Mouse (Mus musculus) macrophage (primary cell): ENCODE measurements at regions not wholly inside any gene's neighbourhood (a gene's known extent, or its start where the extent isn't known, plus 50 kb on each side); places are given as distances from the start of the nearest gene placed in this dataset.
"Not testable (repeated sequence)": the region's sequence is repeated elsewhere in the genome, so short reads cannot be mapped to it uniquely, and the experiment has no call there.

Experiments
- H3K27ac ChIP-seq: fragments of 350-480 bp; formaldehyde crosslinking; 2 replicates; pipeline ENCODE4 v1.9.0; 2021
- H3K36me3 ChIP-seq: fragments of 350-480 bp; formaldehyde crosslinking; 2 replicates; pipeline ENCODE4 v1.9.0; 2021; ENCODE audit errors: inconsistent target
- H3K4me3 ChIP-seq: fragments of 350-480 bp; formaldehyde crosslinking; 2 replicates; pipeline ENCODE4 v1.9.0; 2021; ENCODE audit errors: inconsistent target
- H3K79me2 ChIP-seq: fragments of 350-480 bp; formaldehyde crosslinking; 2 replicates; pipeline ENCODE4 v1.9.0; 2021; ENCODE audit errors: inconsistent target
- WGBS: methylation state at CpG from one replicate; pipeline ENCODE4 v1.1.7; 2026; ENCODE audit warnings: inconsistent platforms; ENCODE audit not compliant: missing documents; 5-methylcytosine and 5-hydroxymethylcytosine counted together

DNA sequence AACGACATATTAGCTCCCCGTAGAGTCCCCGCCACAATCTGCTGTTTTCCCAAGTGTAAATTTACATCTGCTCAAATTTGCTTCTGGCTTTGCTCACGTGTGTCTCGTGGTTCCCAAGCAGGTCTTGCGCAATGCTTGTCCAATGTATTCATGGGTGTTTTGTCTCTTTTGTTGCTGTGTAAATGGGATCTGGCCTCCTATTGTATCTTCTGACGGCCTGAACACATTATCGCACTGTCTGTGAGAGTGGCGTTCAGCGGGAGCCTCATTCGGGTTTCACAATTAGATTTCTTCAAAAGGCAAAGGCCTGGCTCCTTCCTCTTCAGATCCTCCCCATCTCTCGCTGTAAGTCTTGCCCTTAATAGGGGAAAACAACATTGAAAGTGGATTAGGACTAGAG is 274.5 kb downstream of the Fam19a5 start:
- H3K27ac ChIP-seq: no peak overlapping the region
- H3K4me3 ChIP-seq: no peak overlapping the region
- 90% methylated on average over 12 of the region's 12 CpGs for WGBS
- no peaks in the 10 kb centered on the region for H3K36me3 ChIP-seq
- H3K79me2 ChIP-seq: no peaks in the 10 kb centered on the region

DNA sequence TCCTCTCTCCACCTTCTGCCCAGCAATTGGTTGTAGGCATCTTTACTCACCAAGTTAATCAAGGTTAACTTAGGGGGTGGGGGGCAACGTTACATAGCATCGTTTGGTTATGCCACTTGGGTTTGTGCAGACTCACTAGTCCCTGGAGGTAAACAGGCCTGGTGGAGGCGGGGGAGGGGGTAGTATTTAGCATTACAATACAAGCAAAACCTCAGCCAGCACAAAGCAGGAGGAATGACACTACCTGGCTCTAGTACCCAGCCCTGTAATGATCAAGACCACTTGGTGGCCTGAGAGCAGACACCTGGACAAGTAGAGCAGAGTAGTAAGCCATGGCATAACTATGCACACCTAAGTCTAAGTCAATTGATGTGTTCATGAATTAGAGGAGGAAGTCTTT is 298.0 kb downstream of the Fam19a5 start:
- H3K27ac ChIP-seq: no peak overlapping the region
- H3K79me2 ChIP-seq: no peaks in the 10 kb centered on the region
- 58% methylated on average over 3 of the region's 3 CpGs for WGBS
- no peaks in the 10 kb centered on the region for H3K36me3 ChIP-seq
- H3K4me3 ChIP-seq: no peak overlapping the region

DNA sequence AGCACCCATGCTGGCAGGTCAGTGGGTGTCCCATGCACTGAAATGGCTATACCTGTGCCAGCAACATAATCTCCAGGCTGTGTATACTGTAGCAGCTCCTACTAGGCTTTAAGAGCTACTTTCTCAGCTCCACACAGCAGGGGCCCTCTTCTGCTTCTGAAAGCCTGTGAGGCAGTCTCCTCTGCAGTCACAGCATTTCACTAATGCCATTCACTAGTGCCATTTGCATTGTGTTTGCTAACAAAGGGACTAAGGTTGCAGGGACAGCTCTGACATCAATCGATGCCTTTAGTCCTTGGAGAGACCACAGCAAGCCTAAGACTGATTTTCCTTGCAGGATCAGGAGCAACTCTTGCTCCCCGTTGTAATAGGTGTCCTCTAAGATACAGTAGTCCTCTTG is 315.0 kb downstream of the Fam19a5 start:
- Histone ChIP-seq H3K79me2 (no peaks in the 10 kb centered on the region), H3K36me3 (no peaks in the 10 kb centered on the region), H3K27ac (no peak overlapping the region), H3K4me3 (no peak overlapping the region)
- 47% methylated on average over 2 of the region's 2 CpGs for WGBS

DNA sequence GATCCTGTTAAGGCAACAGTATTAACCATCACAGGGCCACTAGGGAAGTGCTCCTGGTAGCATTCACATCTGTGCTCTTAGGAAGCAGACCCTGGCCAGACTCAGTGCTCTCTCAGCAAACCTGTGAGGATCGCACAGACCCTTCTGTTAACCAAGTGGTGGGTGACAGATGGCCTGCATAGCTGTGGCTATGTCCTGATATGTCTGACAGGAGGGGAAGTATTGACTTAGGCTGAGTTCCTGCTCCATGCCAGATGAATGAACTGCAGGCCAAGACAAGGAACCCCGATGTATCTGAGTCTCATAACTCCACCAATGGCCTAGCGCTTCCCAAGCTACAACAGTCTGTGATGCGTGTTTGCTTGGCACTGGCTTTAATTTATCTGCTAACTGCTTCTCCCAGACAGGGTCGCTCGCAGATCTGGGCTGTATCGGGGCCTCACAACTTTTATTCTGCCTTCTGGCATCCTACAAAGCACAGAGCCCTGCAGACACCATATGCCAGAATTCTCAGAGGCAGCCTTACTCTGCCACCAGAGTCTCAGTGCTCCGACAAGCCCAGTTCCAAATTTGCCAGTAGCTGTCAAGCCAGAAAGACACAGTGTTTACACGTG is 332.3 kb downstream of the Fam19a5 start:
- WGBS: 76% methylated on average over 9 of the region's 9 CpGs
- no peaks in the 10 kb centered on the region for H3K36me3 ChIP-seq
- no peaks in the 10 kb centered on the region for H3K79me2 ChIP-seq

DNA sequence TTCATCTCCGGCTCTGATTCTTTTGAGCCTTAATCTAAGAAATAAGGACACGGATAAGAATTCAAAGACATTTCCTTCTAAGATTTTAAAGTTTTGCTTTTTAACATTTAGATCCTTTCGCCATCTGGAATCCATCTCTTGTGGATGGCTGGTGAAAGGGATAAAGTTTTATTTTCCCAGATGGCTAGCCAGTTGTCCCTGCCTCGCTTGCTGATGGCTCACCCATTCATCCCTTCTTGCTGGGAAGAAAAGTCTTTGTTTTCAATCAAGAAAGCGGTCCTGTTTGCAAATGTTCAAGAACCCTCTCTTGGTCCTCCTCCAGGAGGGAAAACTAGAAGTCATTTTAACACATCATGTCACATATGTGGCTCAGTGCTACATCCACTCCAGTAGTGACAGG is 346.8 kb downstream of the Fam19a5 start:
- no peak overlapping the region for H3K27ac ChIP-seq
- no peaks in the 10 kb centered on the region for H3K36me3 ChIP-seq
- WGBS: 86% methylated on average over 5 of the region's 5 CpGs
- no peak overlapping the region for H3K4me3 ChIP-seq
- H3K79me2 ChIP-seq: no peaks in the 10 kb centered on the region

More for the DNA sequence above, 332.3 kb downstream of the Fam19a5 start:
- H3K27ac ChIP-seq: no peak overlapping the region
- no peak overlapping the region for H3K4me3 ChIP-seq

DNA sequence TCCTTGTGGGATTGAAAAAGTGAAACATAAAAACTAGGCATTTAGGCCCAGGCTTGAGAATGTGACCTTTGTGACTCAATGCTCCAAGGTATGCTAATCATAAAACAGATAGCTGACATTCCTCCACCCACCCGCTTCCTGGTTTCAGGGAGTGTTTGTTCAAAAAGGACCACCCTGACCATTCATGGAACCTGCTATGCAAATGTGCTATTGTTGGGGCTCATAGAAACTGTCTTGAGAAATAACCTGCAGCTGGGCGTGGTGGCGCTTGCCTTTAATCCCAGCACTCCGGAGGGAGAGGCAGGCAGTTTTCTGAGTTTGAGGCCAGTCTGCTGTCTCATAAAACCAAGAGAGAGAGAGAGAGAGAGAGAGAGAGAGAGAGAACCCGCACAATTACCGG is 350.8 kb downstream of the Fam19a5 start:
- H3K36me3 ChIP-seq, H3K27ac ChIP-seq, H3K79me2 ChIP-seq, H3K4me3 ChIP-seq: not testable (repeated sequence)
- 86% methylated on average over 5 of the region's 6 CpGs for WGBS

DNA sequence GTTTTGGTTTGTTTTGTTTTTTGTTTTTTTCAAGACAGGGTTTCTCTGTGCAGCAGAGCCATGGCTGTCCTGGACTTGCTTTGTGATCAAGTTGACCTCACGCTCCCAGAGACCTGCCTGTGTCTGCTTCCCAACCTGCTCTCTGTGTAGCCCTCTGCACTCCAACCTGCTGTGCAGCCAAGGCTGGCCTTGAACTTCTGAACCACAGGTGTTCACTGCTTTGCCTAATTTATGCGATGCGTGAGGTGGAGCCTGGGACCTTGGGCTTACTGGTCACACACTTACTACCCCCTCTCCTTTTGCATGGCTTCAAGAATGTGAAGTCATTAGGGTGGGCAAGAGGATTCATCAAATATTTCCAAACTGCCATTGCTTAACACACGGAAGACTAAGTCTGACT is 354.6 kb downstream of the Fam19a5 start:
- Histone ChIP-seq H3K27ac (no peak overlapping the region), H3K79me2 (no peaks in the 10 kb centered on the region), H3K4me3 (no peak overlapping the region), H3K36me3 (no peaks in the 10 kb centered on the region)
- 76% methylated on average over 4 of the region's 4 CpGs for WGBS

DNA sequence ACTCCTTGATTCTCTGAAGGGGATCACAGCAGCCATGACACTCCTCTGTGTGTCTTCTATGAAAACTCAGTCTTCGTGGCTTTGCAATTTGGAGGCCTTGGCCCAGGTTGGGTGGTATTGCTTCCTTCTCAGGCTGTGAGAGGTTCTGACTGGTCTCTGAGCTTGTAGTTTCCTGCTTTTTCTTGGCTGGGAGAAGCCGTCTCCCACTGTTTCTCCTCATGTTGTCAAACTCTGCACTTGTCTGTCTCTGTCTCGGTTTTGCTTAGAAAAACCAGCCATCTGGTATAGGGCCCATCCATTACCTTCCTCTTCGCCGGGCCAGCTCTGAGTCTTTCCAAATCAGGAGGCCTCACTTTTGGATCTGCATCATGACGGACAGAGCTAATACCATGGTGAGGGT is 360.3 kb downstream of the Fam19a5 start:
- Histone ChIP-seq H3K27ac (no peak overlapping the region), H3K79me2 (no peaks in the 10 kb centered on the region), H3K4me3 (no peak overlapping the region), H3K36me3 (no peaks in the 10 kb centered on the region)
- WGBS: 86% methylated on average over 6 of the region's 6 CpGs

DNA sequence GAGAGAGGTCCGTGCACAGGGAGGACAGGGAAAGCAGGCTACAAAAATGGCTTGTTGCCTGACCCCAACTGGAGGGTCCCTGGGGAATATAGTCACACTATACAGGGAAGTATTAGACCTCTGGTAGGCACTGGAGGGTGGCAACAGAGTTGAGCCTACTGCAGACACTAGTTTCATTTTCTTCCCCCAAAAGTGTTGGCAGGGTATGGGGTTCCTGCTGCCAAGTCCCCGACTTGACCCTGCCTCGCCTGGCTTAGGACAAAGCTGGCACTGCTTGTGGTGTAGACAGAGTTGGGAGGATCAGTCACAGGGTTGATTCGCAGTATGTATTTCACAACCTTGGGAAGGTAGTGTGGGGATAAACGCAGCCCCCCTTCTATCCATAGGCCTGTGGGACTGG is 362.2 kb downstream of the Fam19a5 start:
- Histone ChIP-seq H3K79me2 (no peaks in the 10 kb centered on the region), H3K27ac (no peak overlapping the region), H3K36me3 (no peaks in the 10 kb centered on the region), H3K4me3 (no peak overlapping the region)
- 87% methylated on average over 5 of the region's 5 CpGs for WGBS

DNA sequence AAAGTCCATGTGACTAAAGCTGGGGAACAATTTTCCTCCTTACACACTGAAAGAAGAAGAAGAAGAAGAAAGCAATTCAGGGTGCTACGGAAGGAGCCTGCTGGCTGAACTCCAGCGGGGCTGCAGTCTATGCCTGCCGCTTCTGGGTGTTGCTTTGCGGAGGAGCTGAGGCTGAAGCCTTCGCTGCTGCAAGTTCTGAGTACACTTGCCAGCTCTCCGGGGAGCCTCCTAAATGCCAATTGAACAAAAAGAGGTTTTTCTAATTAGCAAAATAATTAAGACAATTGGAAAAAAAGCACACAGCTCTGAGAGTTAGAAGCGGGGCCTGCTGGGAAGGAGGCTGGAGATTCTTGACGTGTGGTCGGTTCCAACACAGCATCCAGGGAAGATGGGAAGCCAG is 378.0 kb downstream of the Fam19a5 start:
- Histone ChIP-seq H3K4me3 (no peak overlapping the region), H3K79me2 (no peaks in the 10 kb centered on the region), H3K27ac (no peak overlapping the region), H3K36me3 (no peaks in the 10 kb centered on the region)
- 80% methylated on average over 9 of the region's 9 CpGs for WGBS

DNA sequence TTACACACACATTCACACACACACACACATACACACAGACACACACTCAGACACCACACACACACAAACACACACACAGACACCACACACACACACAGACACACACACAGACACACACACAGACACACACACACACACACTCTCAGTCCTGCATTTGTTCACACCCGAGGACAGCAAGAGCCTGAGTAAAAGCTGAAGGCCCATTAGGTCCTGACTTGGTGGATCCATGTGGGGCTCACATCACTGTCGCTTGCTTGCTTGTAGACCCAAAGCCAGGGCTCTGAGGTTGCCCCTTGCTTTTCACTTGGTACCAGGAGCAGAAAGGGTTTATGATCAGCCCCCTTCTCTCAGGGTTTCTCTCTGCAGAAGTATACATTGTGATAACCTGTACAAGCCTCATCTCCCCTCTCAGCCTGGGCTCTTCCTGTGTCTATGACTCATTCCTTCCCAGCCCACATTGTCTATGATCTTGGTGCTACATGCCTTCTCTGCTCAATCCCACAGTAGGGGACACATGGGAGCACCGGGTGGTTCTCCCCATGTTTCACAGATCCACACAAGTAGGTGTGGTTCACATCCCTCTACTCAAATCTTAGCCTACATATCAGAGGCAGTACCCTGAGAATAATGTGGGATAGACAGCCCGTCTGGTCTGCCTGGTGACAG is 378.8 kb downstream of the Fam19a5 start:
- no peaks in the 10 kb centered on the region for H3K79me2 ChIP-seq
- no peaks in the 10 kb centered on the region for H3K36me3 ChIP-seq
- WGBS: 73% methylated on average over 4 of the region's 4 CpGs
- H3K4me3 ChIP-seq: no peak overlapping the region
- H3K27ac ChIP-seq: no peak overlapping the region

DNA sequence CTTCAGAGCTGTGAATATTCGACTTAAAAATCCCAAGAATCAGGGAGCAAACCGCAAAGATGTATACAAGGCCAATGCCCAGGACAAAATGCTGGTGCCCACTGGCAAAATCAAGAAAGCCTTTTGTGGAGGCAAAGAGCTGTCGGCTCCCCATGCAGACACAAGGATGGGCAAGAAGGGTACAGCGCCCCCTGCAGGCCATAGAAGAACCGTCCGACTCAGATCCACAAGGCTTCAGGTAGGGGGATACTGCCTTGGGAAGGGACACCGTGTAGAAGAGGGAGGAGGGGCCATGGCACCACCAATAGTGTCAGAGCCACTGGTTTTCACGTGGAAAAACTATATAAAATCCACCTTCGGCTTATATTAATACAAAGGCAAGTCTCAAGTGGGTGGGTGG is 379.8 kb downstream of the Fam19a5 start:
- no peak overlapping the region for H3K4me3 ChIP-seq
- no peaks in the 10 kb centered on the region for H3K36me3 ChIP-seq
- 41% methylated on average over 9 of the region's 9 CpGs for WGBS
- no peaks in the 10 kb centered on the region for H3K79me2 ChIP-seq
- H3K27ac ChIP-seq: no peak overlapping the region

DNA sequence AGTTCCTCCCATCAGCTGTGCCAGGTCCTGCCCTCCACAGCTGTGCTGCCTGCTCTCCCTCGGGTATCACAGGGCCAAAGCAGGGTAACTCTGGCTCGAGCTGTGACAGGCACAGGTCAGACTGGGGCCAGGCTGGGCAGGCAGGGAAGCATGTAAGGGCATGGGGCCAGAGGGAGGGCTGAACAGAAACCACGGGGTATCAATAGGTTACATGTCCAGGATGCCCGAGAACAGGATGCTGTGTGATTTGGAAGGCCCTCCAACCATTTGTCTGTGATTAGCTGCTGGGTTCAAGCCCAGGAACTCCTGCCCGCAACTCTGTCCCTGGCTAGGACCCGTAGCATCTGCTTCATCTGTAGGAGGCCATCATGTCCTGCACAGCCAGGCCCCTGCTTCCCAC is 391.9 kb downstream of the Fam19a5 start:
- H3K4me3 ChIP-seq: no peak overlapping the region
- 73% methylated on average over 6 of the region's 6 CpGs for WGBS
- H3K79me2 ChIP-seq: no peaks in the 10 kb centered on the region
- H3K36me3 ChIP-seq: no peaks in the 10 kb centered on the region
- H3K27ac ChIP-seq: no peak overlapping the region

DNA sequence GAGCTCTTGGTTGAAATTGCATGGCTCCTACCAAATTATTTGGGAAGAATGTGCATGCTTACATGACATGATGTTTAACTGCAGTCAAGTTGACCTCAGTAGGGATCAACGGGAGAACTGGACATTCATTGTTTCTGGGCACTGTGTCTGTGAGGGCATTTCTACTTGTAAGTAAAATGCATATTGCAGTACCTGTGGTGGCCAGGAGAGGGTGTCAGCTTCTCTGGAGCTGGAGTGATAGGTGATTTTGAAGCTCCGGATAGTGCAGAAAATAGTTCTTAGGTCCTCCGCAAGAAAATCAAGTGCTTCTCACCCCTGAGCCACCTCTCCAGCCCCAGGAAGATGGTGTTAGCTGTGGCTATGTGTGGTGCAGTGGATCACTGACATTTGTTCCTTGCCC is 396.7 kb downstream of the Fam19a5 start:
- H3K79me2 ChIP-seq: no peaks in the 10 kb centered on the region
- H3K4me3 ChIP-seq: no peak overlapping the region
- H3K27ac ChIP-seq: no peak overlapping the region
- WGBS: 72% methylated on average over 3 of the region's 3 CpGs
- H3K36me3 ChIP-seq: no peaks in the 10 kb centered on the region

DNA sequence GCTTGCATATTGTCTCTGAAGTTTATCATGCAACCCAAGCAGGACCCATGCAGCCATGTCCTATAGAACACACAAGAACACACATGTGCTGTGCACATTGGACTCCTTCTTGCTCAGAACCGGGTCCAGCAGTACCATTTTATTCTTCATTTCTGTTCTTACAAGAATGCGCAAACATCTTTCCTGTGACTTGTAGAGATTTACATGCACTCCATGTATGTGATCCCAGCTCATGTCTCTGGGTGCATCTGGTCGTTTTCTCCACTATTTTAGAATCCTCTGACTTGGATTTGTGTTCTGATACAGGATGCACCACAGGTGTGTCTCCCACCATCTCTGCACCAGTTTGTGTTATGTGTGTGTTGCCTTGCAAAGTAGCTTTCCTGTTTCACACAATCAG is 408.4 kb downstream of the Fam19a5 start:
- Histone ChIP-seq H3K4me3 (no peak overlapping the region), H3K36me3 (no peaks in the 10 kb centered on the region), H3K79me2 (no peaks in the 10 kb centered on the region), H3K27ac (no peak overlapping the region)
- WGBS: 71% methylated on average over 3 of the region's 3 CpGs
